Mouse (Mus musculus): ENCODE results near the gene Ttk.

Gene Ttk

GRCm38 (mm10) chr9:83833811-83834747 is at the start of gene Ttk:
TSS of gene Ttk (plus strand) at chr9:83834689.
- DNase-seq (ENCODE audit: low spot score in 2 of 2): peak; percentile 84 to 89

GRCm38 (mm10) chr9:83785501-83785900 is 49.0 kb upstream of the Ttk start:
- DNase-seq (ENCODE audit: low spot score in 2 of 2): no peak

GRCm38 (mm10) chr9:83789326-83789725 is 45.2 kb upstream of the Ttk start:
- DNase-seq (ENCODE audit: low spot score in 2 of 2): no peak

GRCm38 (mm10) chr9:83796875-83797274 is 37.6 kb upstream of the Ttk start:
- no peak for DNase-seq (ENCODE audit: low spot score in 2 of 2)

- DNase-seq (ENCODE audit: low spot score in 2 of 2): no peak
Observed at GRCm38 (mm10) chr9:83797898-83798297, 36.6 kb upstream of the Ttk start.

- no peak for DNase-seq (ENCODE audit: low spot score in 2 of 2)
Observed at GRCm38 (mm10) chr9:83804341-83804740, 30.1 kb upstream of the Ttk start.

GRCm38 (mm10) chr9:83805164-83805976 is 29.1 kb upstream of the Ttk start:
- DNase-seq (ENCODE audit: low spot score in 2 of 2): no peak

GRCm38 (mm10) chr9:83805977-83806815 is 28.3 kb upstream of the Ttk start, which contains the start of gene Elovl4:
TSS of gene Elovl4 (minus strand) at chr9:83806277.
- peak; percentile 32 to 39 for DNase-seq (ENCODE audit: low spot score in 2 of 2)

- DNase-seq (ENCODE audit: low spot score in 2 of 2): peak; percentile 37 to 38
Observed at GRCm38 (mm10) chr9:83807562-83807961, 26.9 kb upstream of the Ttk start.

GRCm38 (mm10) chr9:83819188-83819587 is 15.3 kb upstream of the Ttk start:
- no peak for DNase-seq (ENCODE audit: low spot score in 2 of 2)

- DNase-seq (ENCODE audit: low spot score in 2 of 2): no peak
Observed at GRCm38 (mm10) chr9:83820976-83821375, 13.5 kb upstream of the Ttk start.

- DNase-seq (ENCODE audit: low spot score in 2 of 2): no peak
Observed at GRCm38 (mm10) chr9:83822925-83823324, 11.6 kb upstream of the Ttk start.

GRCm38 (mm10) chr9:83829896-83830295 is 4.6 kb upstream of the Ttk start:
- no peak for DNase-seq (ENCODE audit: low spot score in 2 of 2)

- DNase-seq (ENCODE audit: low spot score in 2 of 2): no peak
Observed at GRCm38 (mm10) chr9:83831152-83831551, 3.3 kb upstream of the Ttk start.

GRCm38 (mm10) chr9:83834748-83835313 is 342 bp downstream of the Ttk start:
- DNase-seq (ENCODE audit: low spot score in 2 of 2): no peak

- no peak for DNase-seq (ENCODE audit: low spot score in 2 of 2)
Observed at GRCm38 (mm10) chr9:83852464-83852863, 18.0 kb downstream of the Ttk start.

GRCm38 (mm10) chr9:83865165-83865564 is 30.7 kb downstream of the Ttk start:
- DNase-seq (ENCODE audit: low spot score in 2 of 2): no peak

- peak; percentile 82 to 83 for DNase-seq (ENCODE audit: low spot score in 2 of 2)
Observed at GRCm38 (mm10) chr9:83882191-83882590, 47.7 kb downstream of the Ttk start.

GRCm38 (mm10) chr9:83886149-83886548 is 51.7 kb downstream of the Ttk start:
- DNase-seq (ENCODE audit: low spot score in 2 of 2): no peak

GRCm38 (mm10) chr9:83888214-83888613 is 53.7 kb downstream of the Ttk start:
- no peak for DNase-seq (ENCODE audit: low spot score in 2 of 2)

- DNase-seq (ENCODE audit: low spot score in 2 of 2): no peak
Observed at GRCm38 (mm10) chr9:83893073-83893472, 58.6 kb downstream of the Ttk start.
